Mouse (Mus musculus): ENCODE measurements around the gene Gpr85.
A peak's percentile ranks its signal among the peaks of the same experiment; 100 is the strongest.
"Not testable (repeated sequence)": the region's sequence is repeated elsewhere in the genome, so short reads cannot be mapped to it uniquely, and the experiment has no call there.

Gene Gpr85

DNA sequence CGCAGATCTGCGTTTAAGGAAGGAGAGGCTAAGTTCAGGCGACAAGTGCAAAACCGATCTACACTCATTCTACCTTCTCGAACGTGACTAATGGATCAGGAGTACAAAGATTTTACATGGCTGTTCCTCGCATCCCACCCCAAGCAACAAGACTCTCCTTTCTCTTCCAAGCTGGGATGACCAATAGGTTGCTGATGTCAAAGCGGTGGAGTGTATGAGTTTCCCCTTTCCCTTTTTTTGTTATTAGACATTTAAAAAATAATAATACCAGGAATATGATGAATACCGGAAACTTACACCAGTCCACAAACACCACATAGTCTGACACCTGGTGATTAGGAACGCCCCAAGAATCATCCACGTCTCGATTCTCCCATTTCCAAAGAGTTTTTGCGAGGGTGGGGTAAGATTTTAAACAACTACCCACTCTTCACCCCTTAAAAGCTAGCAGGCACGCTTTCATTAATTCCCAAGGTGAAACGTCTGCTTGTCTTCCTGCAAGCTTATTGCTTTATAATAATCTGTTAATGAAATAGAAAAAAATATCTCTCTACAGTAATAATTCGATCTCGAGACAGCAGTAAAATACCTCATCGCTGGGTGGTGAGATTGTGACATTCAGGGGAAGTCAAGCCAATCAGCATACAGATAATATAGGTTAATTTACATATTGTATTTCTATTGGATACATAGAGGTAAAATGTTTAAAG is at the start of gene Gpr85:
Gene Gpr85 (minus strand): TSS at position 598 of the 710 bp plus-strand sequence.
- peak; percentile 50 for DNase-seq

DNA sequence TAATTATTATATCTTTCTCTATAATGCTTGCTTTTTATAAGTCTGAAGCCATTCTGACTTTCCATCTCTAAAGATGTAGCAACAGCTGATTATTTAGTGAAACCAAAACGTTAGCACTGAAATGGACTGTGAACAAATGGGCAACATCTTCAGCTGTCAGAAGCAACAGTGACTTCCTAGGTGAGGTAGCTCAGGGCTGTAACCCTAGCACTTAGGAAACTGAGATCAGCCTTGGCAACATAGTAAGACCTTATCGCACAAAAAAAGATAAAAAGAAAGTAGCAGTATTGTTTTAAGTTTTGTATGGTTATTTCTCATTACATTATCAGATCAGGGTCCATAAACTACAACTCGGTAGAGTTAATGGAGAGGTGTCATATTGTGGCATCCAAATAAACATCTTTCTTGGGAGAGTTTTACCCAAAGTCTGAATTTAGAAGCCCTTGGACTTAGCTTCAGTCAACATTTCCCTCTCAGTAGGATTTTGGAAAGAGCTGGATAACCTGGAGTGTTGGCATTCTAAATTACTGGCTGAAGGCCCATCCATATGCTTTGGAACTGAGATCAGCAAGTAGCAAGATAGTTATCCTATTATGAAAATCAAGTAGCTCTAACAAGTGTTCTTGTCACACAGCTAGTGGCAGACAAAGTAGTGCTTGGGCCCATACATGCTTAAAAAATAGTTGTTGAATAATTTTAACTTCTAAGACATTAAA is 45.3 kb upstream of the Gpr85 start:
- DNase-seq: no peak

DNA sequence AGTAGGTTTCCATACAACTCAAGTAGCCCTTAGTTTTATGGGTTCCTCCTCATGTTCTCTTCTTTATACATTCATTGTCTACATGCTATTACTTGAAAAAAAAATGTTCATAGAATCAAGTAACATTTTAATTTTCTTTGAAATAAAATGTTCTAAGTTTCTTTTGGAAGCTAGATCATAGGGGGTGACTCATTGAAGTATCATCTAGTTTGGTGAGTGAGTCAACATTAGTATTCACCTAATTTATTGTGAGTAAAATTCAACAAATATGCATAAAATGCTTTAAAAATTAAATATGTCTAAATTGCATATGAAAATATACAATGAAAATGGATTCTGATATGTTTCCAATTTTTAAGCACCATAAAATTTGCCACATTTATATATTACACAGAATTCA is 43.2 kb upstream of the Gpr85 start:
- no peak for DNase-seq

DNA sequence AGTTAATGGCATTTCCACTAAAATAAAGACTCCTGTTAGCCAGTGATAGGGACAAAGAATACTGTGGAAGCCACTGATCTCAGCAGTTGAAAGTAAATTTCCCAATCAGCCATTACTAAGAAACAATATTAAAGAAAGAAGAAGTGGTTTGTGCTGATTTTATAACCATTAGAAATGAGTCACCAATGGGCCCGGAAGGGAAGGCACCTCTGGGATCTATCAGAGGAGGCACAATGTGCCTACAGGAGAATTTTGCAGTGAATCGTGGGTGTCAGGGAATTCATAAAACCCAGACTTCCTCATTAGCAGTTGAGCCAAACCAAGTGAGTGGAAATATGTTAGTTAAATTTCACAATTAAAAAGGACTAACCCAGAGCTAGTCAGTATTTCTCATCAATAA is 34.2 kb upstream of the Gpr85 start:
- no peak for DNase-seq

DNA sequence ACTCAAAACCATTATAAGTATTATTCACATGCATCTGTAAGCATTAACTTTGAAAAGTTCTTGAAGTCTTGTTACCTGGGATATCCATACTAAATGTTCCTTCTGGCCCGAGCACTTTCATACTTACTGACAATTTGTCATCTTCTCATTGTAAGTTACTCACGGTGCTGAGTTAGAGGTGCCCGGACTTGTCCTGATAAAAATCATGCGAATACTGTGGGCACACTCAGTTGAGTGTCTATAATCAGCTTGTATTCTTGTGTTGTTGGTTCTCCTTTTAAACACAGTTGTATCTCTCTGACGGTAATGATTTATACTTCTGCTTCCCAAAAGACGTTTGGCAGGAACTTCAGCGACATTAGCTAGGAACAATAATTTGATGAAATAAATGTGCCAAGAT is 32.3 kb upstream of the Gpr85 start:
- DNase-seq: no peak

DNA sequence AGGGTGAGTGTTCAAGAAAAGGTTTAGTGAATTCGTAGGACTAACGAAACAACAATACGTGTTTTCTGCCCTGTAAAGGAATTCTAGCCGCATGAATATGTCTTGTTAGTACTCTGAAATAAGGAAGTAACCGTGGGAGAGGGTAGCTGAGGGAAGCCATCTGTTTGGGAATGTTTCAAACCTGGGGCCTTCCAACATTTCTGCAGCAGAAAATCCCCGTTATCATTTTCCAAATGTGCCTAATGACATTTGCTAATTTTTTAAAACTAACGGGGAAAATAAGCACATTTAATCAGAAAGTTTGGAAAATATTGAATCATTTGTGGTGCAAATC is 31.9 kb upstream of the Gpr85 start:
- DNase-seq: no peak

DNA sequence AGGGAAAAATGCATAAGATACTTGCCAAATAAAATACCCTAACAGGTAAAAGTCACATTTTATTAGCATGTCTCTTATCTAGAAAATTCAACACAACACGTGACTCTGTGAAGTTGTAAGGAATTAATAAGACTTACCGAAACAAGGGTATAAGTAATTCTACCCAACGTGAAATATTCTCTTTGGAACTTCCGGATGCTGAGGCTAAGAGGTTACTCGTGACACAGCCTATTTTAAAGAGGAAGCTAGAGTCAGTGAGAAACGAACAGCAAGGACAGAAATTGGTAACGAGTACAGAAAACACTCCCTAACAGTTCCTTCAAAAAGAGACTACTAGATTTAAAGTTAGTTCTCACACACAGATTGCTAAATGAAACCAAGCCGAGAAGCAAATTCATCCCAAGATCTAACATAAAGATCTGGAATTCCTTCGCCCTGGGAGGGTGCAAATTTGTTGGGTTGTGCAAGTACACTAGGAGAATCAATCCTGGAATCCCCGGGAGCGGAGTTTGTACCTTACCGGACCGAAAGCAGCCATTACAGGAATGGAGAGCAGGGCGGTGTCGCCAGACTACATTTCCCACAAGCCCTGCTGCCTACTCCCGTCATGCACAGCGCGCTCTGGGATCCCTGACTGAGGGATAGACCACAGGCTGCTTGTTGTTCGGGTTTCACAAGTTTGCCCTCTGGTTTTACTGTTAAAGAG is 31.3 kb upstream of the Gpr85 start, which contains the start of gene 2610001J05Rik:
Gene 2610001J05Rik (minus strand): TSS at position 600 of the 706 bp plus-strand sequence.
- peak; percentile 94 for DNase-seq

DNA sequence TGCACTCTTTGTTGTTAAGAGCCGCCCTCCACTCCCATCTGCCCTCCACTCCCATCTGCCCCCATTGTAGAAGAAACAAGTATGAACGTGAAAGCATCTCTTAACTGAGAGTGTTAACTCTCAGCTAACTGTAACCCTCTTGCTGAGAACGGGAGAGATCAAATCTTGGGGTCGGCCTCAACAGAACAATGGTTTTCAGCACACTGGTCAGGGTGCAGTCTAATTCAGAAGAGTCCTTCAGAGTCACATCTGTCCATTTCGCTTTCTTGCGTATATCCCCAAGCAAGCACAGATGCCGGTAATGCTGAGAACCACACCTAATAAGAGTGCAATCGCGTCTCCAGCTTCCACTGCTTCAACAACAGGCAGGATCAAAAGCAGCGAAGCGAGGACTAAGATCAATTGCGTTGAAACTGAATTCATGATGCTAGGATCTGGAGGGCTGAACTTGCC is 30.6 kb upstream of the Gpr85 start:
- DNase-seq: peak; percentile 47

DNA sequence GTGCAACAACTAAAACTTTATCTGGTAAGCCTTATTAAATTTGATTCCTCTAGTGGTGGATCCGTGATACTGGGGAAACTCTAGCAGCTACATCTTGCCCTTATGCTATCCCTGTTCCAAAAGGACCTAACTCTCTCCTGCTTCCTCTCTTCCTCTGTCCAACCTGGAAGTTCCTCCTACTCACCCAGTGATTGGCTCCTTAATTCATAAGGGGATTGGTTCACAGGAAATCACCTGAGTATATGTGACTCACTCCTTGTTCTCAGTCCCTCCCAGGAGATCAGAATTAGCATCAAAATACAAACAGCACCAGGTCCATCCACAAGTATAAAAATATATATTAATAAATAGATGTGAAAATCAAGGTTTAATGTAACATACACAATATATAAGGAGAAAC is 20.9 kb upstream of the Gpr85 start:
- DNase-seq: no peak

DNA sequence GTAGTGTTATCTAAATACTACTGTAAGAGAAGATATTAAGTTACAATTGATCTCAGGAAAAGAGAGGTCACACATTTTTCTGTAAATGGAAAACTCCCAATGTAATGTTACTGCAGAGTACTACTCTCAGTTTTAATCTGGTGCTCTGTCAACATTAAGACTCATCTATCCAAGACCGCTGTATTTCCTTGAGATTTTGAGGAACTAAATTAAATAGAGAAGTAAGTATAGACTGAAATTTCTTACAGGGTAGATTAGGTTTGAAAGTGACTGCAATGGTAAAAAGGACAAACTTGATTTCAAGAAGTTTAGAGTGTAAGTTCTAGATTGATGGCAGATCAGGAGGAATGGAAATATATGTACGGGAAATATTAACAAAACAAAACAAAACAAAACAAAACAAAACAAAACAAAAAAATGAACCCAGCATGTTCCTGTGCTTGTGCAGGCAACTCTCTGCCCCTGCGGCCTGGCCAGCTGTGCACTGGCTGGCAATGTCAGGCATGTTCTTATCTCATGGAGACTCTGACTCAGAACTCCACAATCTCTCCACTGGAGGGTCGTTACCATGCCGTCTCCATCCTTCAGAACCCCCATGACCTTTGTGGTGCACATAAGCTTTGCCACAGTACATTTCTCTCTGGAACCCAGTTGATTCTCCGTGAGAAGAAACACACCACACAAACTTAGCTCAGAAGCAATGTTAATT is 20.3 kb upstream of the Gpr85 start:
- DNase-seq: no peak

DNA sequence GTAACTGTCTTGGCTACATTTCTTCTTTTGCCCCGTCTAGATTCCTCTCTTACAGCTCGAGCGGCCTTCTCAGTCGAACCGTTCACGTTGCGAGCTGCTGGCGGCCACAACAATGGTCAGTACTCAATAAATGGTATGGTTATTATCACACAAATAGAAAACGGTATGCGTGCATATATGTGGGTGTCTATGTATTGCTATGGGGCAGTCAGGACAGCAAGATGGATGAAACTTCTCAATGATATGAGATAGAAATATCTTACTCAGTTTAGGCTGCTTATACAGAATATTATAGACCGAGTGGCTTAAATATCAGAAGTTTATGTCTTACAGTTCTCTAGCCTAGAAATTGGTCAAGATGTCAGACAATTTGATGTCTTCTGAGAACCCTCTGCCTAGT is 14.5 kb upstream of the Gpr85 start:
- no peak for DNase-seq

DNA sequence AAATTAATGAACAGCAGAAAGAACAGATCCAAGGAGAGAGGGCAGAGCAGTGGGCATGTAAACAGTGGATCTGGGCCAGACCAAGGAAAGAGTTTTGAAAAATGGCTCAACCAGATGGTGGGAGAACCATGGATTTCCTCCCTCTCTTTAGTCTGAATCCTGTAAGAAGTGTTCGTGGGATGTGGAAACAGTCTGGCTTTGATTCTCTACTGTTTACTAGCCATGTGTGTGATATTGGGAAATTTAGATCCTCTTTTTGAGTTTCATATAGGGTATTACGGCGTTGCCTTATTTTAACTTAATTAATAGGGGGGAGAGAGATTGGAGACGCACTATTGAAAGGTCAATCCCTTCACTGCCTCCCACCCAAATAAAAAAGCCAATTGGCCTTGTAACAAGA is 13.5 kb upstream of the Gpr85 start:
- DNase-seq: no peak

DNA sequence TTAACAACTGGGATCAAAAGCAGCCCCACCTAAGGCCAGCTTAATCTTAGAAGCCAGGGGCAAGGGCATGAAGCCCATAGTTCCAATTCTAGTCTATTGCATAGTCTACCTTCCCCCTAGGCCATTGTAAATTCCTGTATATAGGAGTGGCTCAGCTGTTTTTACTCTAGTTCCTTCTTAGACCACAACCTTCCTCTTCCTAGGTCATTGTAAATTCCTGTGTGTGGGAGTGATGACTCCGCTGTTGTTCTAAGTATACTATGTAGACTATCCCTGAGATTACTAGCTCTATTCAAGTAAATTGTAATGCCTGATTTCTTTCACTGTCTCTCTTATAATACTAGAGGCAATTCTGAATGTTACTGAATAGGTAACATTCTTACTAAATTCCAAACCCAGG is 6.3 kb upstream of the Gpr85 start:
- not testable (repeated sequence) for DNase-seq

DNA sequence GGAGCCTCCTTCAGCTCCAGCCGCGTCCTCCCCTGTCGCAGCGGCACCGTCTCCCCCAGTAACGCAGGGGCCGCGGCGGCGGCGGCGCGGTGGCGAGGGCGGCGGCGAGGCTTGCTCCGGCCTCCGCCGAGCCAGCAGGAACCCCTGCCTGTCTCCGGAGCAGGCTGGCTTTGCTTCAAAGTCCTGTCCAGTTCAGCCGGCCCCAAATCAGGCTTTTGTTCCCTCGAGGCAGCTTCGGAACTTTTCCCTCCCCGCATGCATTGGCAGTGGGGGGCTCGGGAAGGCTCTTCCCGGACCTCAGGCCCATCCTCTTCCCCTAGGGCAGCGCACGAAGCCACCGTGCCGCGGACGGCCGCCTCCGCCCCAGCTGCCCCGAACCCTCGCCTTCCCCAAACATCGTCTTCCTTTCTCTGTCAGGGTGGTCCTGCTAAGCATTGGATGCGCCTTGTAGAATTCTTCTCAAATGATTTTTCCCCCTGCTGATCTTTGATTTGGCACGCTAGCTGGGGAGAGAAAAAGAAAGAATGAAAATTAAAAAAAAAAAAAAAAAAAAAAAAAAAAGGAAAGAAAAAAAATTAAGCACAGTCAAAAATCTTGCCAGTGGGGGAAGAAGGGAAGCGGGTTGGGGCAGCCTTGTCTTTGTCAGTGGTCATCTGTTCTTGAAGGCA is 931 bp downstream of the Gpr85 start:
- DNase-seq: peak; percentile 90

DNA sequence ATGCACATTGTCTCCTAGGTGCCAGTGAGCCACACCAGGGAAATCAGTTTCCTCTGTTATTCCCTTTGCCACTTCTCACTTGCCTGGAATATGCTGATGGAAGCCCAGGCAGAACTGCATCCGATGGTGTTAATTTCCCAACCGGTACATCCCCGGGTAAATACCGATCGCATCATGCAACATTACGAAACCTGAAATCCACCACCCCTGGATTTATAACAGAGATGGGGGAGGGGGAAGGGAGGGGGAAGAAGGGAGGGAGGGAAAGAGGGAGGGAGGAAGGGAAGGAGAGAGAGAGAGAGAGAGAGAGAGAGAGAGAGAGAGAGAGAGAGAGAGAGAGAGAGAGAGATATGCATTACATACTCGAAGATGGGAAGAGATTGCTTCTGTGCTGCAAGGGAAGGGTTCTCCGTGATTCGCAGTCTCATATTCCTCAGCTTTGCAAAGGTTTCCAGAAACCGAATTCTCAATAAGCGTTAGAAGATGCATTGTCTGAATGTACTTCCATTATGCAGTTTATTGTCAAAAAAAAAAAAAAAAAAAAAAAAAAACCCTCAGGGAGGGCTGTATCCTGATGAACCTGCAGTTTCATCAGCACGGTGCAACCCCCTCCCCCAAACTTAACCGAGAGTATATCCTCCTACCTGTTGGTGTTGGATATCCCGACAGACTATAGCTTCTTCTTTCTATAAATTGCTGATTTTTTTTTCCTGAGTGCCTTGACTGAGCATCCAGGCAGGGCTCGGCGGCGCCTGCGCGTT is 1.6 kb downstream of the Gpr85 start:
- peak; percentile 64 for DNase-seq

DNA sequence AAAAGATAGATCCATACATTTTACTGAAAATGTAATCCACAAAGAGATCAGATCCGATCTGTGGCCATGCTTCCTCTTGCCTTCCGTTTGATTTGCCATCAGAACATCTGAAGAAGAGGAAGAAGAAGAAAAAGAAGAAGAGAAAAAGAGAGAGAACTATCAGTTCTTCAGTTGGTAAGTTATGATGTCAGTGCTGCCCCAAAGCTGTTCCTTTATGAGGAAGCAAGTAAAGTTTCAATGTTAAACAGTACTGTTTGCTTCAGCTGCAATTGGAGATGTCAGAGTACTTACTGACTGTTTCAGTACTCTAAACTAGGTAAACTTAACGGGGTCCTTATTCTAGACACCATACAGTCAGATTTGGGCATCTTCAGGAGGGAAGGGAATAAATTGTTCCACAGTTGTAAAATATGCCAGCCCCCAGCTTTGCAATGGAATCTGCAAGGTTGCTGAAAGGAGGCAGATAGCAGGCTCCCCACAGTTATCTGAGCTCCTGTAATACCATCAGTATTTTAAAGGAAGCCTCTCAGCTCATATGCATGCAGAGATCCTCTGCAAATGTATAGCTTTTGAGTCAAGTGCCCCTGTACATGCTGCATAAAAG is 2.7 kb downstream of the Gpr85 start:
- DNase-seq: peak; percentile 11

DNA sequence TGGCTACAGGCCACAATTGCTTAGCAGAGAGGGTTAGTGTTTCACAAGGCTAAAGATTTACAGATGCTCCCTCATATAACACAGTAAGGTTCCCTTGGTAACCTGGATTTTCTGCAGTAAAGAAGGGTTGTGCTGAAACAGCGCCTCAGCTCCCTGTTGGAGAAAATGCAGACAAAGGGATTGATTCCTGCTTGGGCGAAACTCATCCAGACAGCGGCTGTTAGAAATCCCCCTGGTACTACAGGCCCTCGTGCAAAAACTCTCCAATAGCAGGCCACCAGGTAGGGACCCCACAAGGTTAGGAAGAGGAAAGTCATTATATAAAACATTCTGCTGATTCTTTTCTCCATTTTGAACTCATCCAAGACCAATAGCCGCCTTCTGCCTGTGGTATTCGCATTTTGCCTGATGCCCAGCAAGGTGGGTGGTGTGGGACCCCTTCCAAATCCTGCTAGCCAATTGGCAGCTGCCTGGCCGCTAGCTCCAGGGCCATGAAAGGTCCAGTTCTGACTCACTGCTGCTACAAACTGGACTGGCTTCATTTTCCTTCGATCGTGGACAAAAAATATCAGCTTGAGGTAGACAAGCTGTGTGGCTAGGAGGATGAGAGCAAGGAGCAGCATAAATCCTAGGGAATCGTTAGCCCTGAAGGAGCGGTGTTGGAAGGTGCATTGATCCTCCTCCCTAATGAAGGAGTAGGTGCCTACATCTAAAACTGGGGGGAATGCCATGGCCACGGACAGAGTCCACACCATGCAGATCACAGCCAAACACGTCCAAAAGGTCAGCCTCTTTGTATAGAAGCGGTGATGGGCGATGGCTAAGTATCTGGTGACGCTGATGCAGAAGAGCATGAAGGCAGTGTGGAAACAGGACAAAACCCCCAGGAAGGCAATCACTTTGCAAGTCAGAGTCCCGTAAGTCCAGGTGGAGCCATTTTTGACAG is 3.7 kb downstream of the Gpr85 start:
- peak; percentile 64 for DNase-seq

DNA sequence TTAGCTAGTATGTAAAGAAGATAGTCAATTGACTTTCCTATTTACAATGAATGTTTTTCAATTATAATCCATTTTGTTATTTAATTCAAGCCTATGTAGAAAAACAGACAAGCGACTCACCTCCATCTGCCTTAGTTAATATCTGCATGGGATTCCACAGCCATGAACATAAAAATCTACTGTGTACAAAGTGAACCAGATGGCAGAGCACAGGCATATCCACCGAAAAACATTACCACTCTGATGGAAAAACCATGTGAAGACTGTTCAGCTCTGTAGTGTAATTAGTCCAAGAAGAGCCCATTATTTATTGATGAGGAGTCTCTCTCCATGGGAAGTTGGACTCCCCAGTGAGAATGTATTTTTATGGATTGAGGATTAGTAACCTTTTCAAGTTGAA is 7.0 kb downstream of the Gpr85 start:
- no peak for DNase-seq

DNA sequence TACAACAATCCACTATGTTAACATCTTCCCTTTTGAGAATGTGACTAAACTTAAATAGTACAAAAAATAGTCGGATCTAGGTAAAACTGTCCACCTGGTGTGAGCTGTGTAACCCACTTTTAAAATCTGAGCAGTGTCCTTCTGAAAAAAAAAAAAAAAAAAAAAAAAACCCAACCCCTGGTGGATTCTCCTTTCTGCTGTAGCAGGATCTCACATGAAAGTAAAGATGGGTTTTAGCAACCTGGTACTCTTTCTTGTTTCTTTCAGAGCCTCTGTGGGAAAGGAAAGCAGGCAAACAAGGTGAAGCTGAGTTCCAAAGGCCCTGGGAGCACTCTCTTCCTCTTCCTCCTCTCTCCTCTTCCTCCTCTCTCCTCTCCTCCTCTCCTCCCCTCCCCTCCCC is 10.9 kb downstream of the Gpr85 start:
- no peak for DNase-seq

DNA sequence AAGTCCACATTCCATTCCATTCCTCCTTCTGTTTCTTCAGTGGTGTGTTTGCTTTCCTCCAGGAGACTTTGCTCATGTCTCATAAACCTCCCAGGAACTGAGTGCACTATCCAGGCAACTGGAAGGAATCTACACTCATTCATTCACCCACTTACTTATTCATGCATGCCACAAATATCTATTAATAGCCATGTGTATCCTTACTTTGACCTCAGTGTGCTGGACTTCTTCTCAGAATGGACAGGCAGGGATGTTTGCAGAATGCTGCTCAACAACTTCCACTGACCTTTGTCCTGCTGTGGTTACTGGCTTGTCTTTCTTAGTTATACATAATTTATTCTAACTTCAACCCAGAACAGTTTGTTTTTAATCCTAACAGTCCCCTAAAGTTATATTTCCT is 23.1 kb downstream of the Gpr85 start:
- DNase-seq: peak; percentile 4

All from retina, postnatal 1 day (tissue).